Mouse (Mus musculus) testis, adult 2 months (tissue): ENCODE measurements around the gene Cd68. TPM values are rescaled to one million over a fixed set of nuclear protein-coding genes. Genes with fewer than 3 reads are reported as not detected.

ENCODE experiments used
- H3K27ac ChIP-seq: fragments of 200-500 bp; 2 replicates; pipeline ENCODE4 v1.5.1; 2012; ENCODE audit warnings: low read depth, low read length; ENCODE audit not compliant: control insufficient read depth, insufficient read depth
- H3K27me3 ChIP-seq: fragments of 200-500 bp; 2 replicates; pipeline ENCODE4 v1.6.1; 2012; ENCODE audit warnings: mild to moderate bottlenecking, low read length, moderate library complexity; ENCODE audit not compliant: control insufficient read depth, insufficient read depth
- H3K36me3 ChIP-seq: fragments of 200-500 bp; 2 replicates; pipeline ENCODE4 v1.6.1; 2012; ENCODE audit warnings: mild to moderate bottlenecking, low read length; ENCODE audit not compliant: control insufficient read depth, insufficient read depth
- H3K4me1 ChIP-seq: fragments of 200-500 bp; 2 replicates; pipeline ENCODE4 v1.6.1; 2012; ENCODE audit warnings: low read length; ENCODE audit not compliant: control insufficient read depth, insufficient read depth
- H3K4me3 ChIP-seq: fragments of 200-500 bp; 2 replicates; pipeline ENCODE4 v1.5.1; 2012; ENCODE audit warnings: low read depth, mild to moderate bottlenecking, low read length, moderate library complexity, mixed read lengths; ENCODE audit not compliant: control insufficient read depth
- CTCF ChIP-seq: fragments of 200-500 bp; IDR thresholded peaks from 2 replicates; pipeline ENCODE4 v1.5.1; 2012; ENCODE audit warnings: low read depth, mild to moderate bottlenecking, inconsistent platforms, low read length, moderate library complexity; ENCODE audit not compliant: control insufficient read depth, insufficient read depth, insufficient replicate concordance
- POLR2A ChIP-seq: fragments of 200-500 bp; IDR thresholded peaks from 2 replicates; pipeline ENCODE4 v1.6.1; 2012; ENCODE audit warnings: low read depth, mild to moderate bottlenecking, inconsistent platforms, low read length, moderate library complexity; ENCODE audit not compliant: control insufficient read depth
- polyA plus RNA-seq: library from polyadenylated mRNA; depleted of rRNA; stranded (reverse); fragments of >200 nt; gene quantifications from 2 replicates; pipeline ENCODE4 v1.2.3, GENCODE M21; 2012; rRNA removed

The Cd68 gene
- 3.9 and 4.4 TPM in 2 replicates for polyA plus RNA-seq

GRCm38 (mm10) chr11:69665961-69666664 is at the start of gene Cd68:
Gene Cd68, minus strand, starts transcription at chr11:69666153.
- Histone ChIP-seq H3K36me3 (peaks cover 1% of the 10 kb centered on the region; the same call in 1 of the 2 replicates), H3K27ac (no peak within 1 kb of the TSS)

GRCm38 (mm10) chr11:69715482-69715881 is 49.5 kb upstream of the Cd68 start:
- H3K27me3 ChIP-seq: no peaks in the 10 kb centered on the region
- H3K27ac ChIP-seq: peak overlapping the region; percentile 54; the same call in 1 of the 2 replicates
- H3K4me1 ChIP-seq: peaks cover 4% of the 10 kb centered on the region
- TF ChIP-seq POLR2A: no peak
- TF ChIP-seq CTCF: peak; percentile 96
- peak overlapping the region; percentile 63 for H3K4me3 ChIP-seq
- no peaks in the 10 kb centered on the region for H3K36me3 ChIP-seq

More at GRCm38 (mm10) chr11:69665961-69666664, at the start of gene Cd68:
- Histone ChIP-seq H3K4me1 (peaks cover 6% of the 10 kb centered on the region), H3K4me3 (no peak within 1 kb of the TSS), H3K27me3 (no peaks in the 10 kb centered on the region)
- no peak for TF ChIP-seq CTCF
- TF ChIP-seq POLR2A: no peak

- no peaks in the 10 kb centered on the region for H3K27me3 ChIP-seq
- H3K36me3 ChIP-seq: no peaks in the 10 kb centered on the region
- H3K27ac ChIP-seq: peak overlapping the region; percentile 37; the same call in 1 of the 2 replicates
- no peak for TF ChIP-seq POLR2A
- TF ChIP-seq CTCF: no peak
- H3K4me1 ChIP-seq: peaks cover 4% of the 10 kb centered on the region
- H3K4me3 ChIP-seq: no peak overlapping the region
Observed at GRCm38 (mm10) chr11:69714636-69715329, 48.8 kb upstream of the Cd68 start.

- no peaks in the 10 kb centered on the region for H3K27me3 ChIP-seq
- H3K4me1 ChIP-seq: peaks cover 4% of the 10 kb centered on the region
- TF ChIP-seq CTCF: no peak
- no peak overlapping the region for H3K4me3 ChIP-seq
- H3K36me3 ChIP-seq: no peaks in the 10 kb centered on the region
- H3K27ac ChIP-seq: no peak overlapping the region
Observed at GRCm38 (mm10) chr11:69712954-69713672, 47.2 kb upstream of the Cd68 start.

- H3K4me1 ChIP-seq: peaks cover 4% of the 10 kb centered on the region
- no peaks in the 10 kb centered on the region for H3K27me3 ChIP-seq
- H3K27ac ChIP-seq: no peak overlapping the region
- no peak for TF ChIP-seq POLR2A
- TF ChIP-seq CTCF: no peak
- H3K4me3 ChIP-seq: no peak overlapping the region
- no peaks in the 10 kb centered on the region for H3K36me3 ChIP-seq
Observed at GRCm38 (mm10) chr11:69711082-69711481, 45.1 kb upstream of the Cd68 start.

GRCm38 (mm10) chr11:69710470-69710869 is 44.5 kb upstream of the Cd68 start:
- Histone ChIP-seq H3K27ac (no peak overlapping the region), H3K27me3 (no peaks in the 10 kb centered on the region), H3K36me3 (no peaks in the 10 kb centered on the region), H3K4me1 (peaks cover 4% of the 10 kb centered on the region), H3K4me3 (no peak overlapping the region)
- TF ChIP-seq POLR2A (no peak), CTCF (no peak)
